Mouse (Mus musculus): ENCODE measurements at regions not wholly inside any gene's neighbourhood (a gene's known extent, or its start where the extent isn't known, plus 50 kb on each side); places are given as distances from the start of the nearest gene placed in this dataset.

- no peak for TF ChIP-seq CTCF (IDR thresholded peaks at IDR 0.05)
- peak; percentile 38 for TF ChIP-seq EP300 (IDR thresholded peaks at IDR 0.05)
These were observed 89.0 kb upstream of the Sec61g start for GRCm38 (mm10) chr11:16597038-16597830.
